ENCODE assay signal across 25 mouse cellular contexts in genomic region chr1:133212273-133212672, GRCm38 (mm10). TPM values are rescaled to one million over a fixed set of nuclear protein-coding genes. Genes with fewer than 3 reads are reported as not detected.
DNase-seq lines count a peak whose midpoint lies in the region; ATAC-seq and TF ChIP-seq lines count a peak whose summit lies in the region.
"Had no signal": no experiment of that assay in that cellular context is flagged by ENCODE, and none has a peak within 500 bp of the region (broad histone marks: within the 10 kb centered on the region; RNA-seq: fewer than 3 reads in every experiment).

No protein-coding gene starts in this region.

- peak; percentile 32 to 42 for DNase-seq in cerebellum, adult 2 months
- no peak for DNase-seq in cerebellum, postnatal 36 days
- DNase-seq in gastrocnemius, adult 2 months = peak; percentile 12
- DNase-seq in gastrocnemius, postnatal 36 days = no peak
- no peak for DNase-seq in midbrain, embryonic 10.5 days (ENCODE audit: low spot score)
- no peak for DNase-seq in limb, embryonic 10.5 days (ENCODE audit: low spot score)
- DNase-seq: adrenal gland, adult 8-10 months; embryo, embryonic 11 days; gastrocnemius, postnatal 25 days; heart, adult 18-20 months; heart, postnatal 10 days; kidney, adult 11 months; kidney, postnatal 14 days; layer of hippocampus, adult 9-11 months; lung, embryonic 14.5 days; lung, postnatal 14 days; right cerebral cortex, adult 18-20 months; right cerebral cortex, postnatal 4 days; thymus, postnatal 4 days had no signal

- H3K4me3 ChIP-seq in cerebellum, adult 2 months (replicated peaks; ENCODE audit: insufficient read depth, low read depth, low read length) = no peak overlapping the region
- H3K4me3 ChIP-seq in gastrocnemius, adult 2 months = no peak overlapping the region
- no peak overlapping the region for H3K4me3 ChIP-seq in midbrain, embryonic 10.5 days
- H3K4me3 ChIP-seq in midbrain, embryonic 16.5 days (ENCODE audit: low read depth, low read length) = no peak overlapping the region
- H3K4me3 ChIP-seq in limb, embryonic 10.5 days = no peak overlapping the region
- H3K4me3 ChIP-seq: embryonic facial prominence, embryonic 13.5 days; heart, embryonic 13.5 days; limb, embryonic 12.5 days; liver, embryonic 15.5 days had no signal

- TF ChIP-seq POLR2A in cerebellum, adult 2 months (IDR thresholded peaks at IDR 0.05; ENCODE audit: borderline replicate concordance, insufficient read depth, low read length) = no peak

- WGBS in cerebellum, adult 2 months = 58% methylated on average over 4 of the region's 4 CpGs
- WGBS in midbrain, embryonic 10.5 days = 77% methylated on average over 4 of the region's 4 CpGs
- WGBS in midbrain, embryonic 16.5 days = 63% methylated on average over 4 of the region's 4 CpGs
- 80% methylated on average over 4 of the region's 4 CpGs for WGBS in limb, embryonic 10.5 days

- no peaks in the 10 kb centered on the region for H3K9me3 ChIP-seq in midbrain, embryonic 10.5 days (replicated peaks)
- H3K9me3 ChIP-seq in midbrain, embryonic 16.5 days (replicated peaks; ENCODE audit: control insufficient read depth, low read length, poor library complexity, severe bottlenecking) = no peaks in the 10 kb centered on the region
- H3K9me3 ChIP-seq in limb, embryonic 10.5 days (replicated peaks) = no peaks in the 10 kb centered on the region
- H3K9me3 ChIP-seq: embryonic facial prominence, embryonic 13.5 days; G1E; heart, embryonic 13.5 days; limb, embryonic 12.5 days; liver, embryonic 15.5 days had no signal

- 0 out of 2 replicates have a peak, but pooled peaks cover 9% of the 10 kb centered on the region for H3K36me3 ChIP-seq in midbrain, embryonic 10.5 days
- no peaks in the 10 kb centered on the region for H3K36me3 ChIP-seq in midbrain, embryonic 16.5 days (ENCODE audit: control insufficient read depth, insufficient read depth, low read length)
- no peaks in the 10 kb centered on the region for H3K36me3 ChIP-seq in limb, embryonic 10.5 days
- H3K36me3 ChIP-seq: embryonic facial prominence, embryonic 13.5 days; G1E; heart, embryonic 13.5 days; limb, embryonic 12.5 days; liver, embryonic 15.5 days had no signal

- peaks cover 19% of the 10 kb centered on the region for H3K4me1 ChIP-seq in cerebellum, adult 2 months (ENCODE audit: control insufficient read depth, insufficient read depth, low read length)
- H3K4me1 ChIP-seq in midbrain, embryonic 10.5 days = peaks cover 88% of the 10 kb centered on the region
- peaks cover 42% of the 10 kb centered on the region for H3K4me1 ChIP-seq in midbrain, embryonic 16.5 days (ENCODE audit: control insufficient read depth, insufficient read depth, low read length)
- H3K4me1 ChIP-seq in limb, embryonic 10.5 days = peaks cover 66% of the 10 kb centered on the region
- H3K4me1 ChIP-seq: liver, embryonic 15.5 days had no signal

- intact Hi-C loops in gastrocnemius, adult 2 months (cut with DNase I) = no loop called here
- intact Hi-C loops in gastrocnemius, postnatal 36 days (cut with DNase I) = no loop called here

- H3K27me3 ChIP-seq in cerebellum, adult 2 months (ENCODE audit: control insufficient read depth, insufficient read depth, low read length) = no peaks in the 10 kb centered on the region
- H3K27me3 ChIP-seq in midbrain, embryonic 10.5 days (ENCODE audit: low read depth, poor library complexity, severe bottlenecking) = no peaks in the 10 kb centered on the region
- no peaks in the 10 kb centered on the region for H3K27me3 ChIP-seq in midbrain, embryonic 16.5 days (ENCODE audit: control insufficient read depth, insufficient read depth, low read depth, low read length)
- peaks cover 45% of the 10 kb centered on the region for H3K27me3 ChIP-seq in limb, embryonic 10.5 days (ENCODE audit: low read depth, poor library complexity, severe bottlenecking)
- H3K27me3 ChIP-seq: heart, embryonic 13.5 days had no signal

- no peak for TF ChIP-seq CTCF in cerebellum, adult 2 months (IDR thresholded peaks at IDR 0.05; ENCODE audit: borderline replicate concordance, insufficient read depth, low read depth, low read length)
- TF ChIP-seq CTCF in gastrocnemius, adult 2 months (IDR thresholded peaks at IDR 0.05) = no peak

- no peak for ATAC-seq in midbrain, embryonic 16.5 days

- no peak overlapping the region for H3K9ac ChIP-seq in midbrain, embryonic 16.5 days (ENCODE audit: low read depth, low read length)
- H3K9ac ChIP-seq: embryonic facial prominence, embryonic 13.5 days; heart, embryonic 13.5 days; limb, embryonic 12.5 days; liver, embryonic 15.5 days; lung, embryonic 14.5 days had no signal

- no peak overlapping the region for H3K27ac ChIP-seq in cerebellum, adult 2 months (ENCODE audit: insufficient read depth, low read length)
- H3K27ac ChIP-seq in gastrocnemius, adult 2 months = 0 out of 2 replicates have a peak overlapping the region, but pooled peaks have one; percentile 12
- H3K27ac ChIP-seq in midbrain, embryonic 10.5 days (replicated peaks) = peak overlapping the region; percentile 78
- no peak overlapping the region for H3K27ac ChIP-seq in midbrain, embryonic 16.5 days (ENCODE audit: low read length)
- H3K27ac ChIP-seq in limb, embryonic 10.5 days = peak overlapping the region; percentile 46; the same call in 1 of the 2 replicates
- H3K27ac ChIP-seq: embryonic facial prominence, embryonic 13.5 days; heart, embryonic 13.5 days; liver, embryonic 15.5 days had no signal

- no peak overlapping the region for H3K4me2 ChIP-seq in midbrain, embryonic 16.5 days (ENCODE audit: low read length)
- H3K4me2 ChIP-seq: embryonic facial prominence, embryonic 13.5 days; heart, embryonic 13.5 days; limb, embryonic 12.5 days; liver, embryonic 15.5 days; lung, embryonic 14.5 days had no signal

RNA-seq across cellular contexts. Expression of gene Plekha6, which starts 48.3 kb away (rescaled TPM):
- polyA plus RNA-seq in cerebellum, adult 2 months (2012; rRNA removed) = 73.7 and 77.2 TPM in 2 replicates
- total RNA-seq in gastrocnemius, adult 2 months (2021) = 10 to 100 TPM in 1 of 2 experiments, 1 to 10 TPM in 1; 7.4 to 12.5 TPM
- 10 to 100 TPM in 1 of 2 experiments, 1 to 10 TPM in 1; 6.7 to 11.5 TPM for total RNA-seq in gastrocnemius, postnatal 36 days (2021)
- polyA plus RNA-seq in midbrain, embryonic 10.5 days (2016; fragmentation: Nextera tagmentation; extraction: Ambion mirVana) = 12.5 and 15.7 TPM in 2 replicates
- 17.3 and 22.2 TPM in 2 replicates for polyA plus RNA-seq in midbrain, embryonic 16.5 days (2015; fragmentation: Nextera tagmentation; extraction: Ambion mirVana)
- polyA plus RNA-seq in limb, embryonic 10.5 days (2016; fragmentation: Nextera tagmentation; extraction: Ambion mirVana) = 1.4 and 2.3 TPM in 2 replicates

Comparison
In these comparisons a context has a peak if more than half of its experiments do, and no peak if none do; other contexts are left out.
1. DNase-seq: peak in cerebellum, adult 2 months (2 of 2) and gastrocnemius, adult 2 months (single experiment); none in cerebellum, postnatal 36 days (0 of 2), gastrocnemius, postnatal 36 days (0 of 2), midbrain, embryonic 10.5 days (single experiment) and limb, embryonic 10.5 days (single experiment).
2. H3K27ac ChIP-seq: peak in gastrocnemius, adult 2 months (single experiment), midbrain, embryonic 10.5 days (single experiment) and limb, embryonic 10.5 days (single experiment); none in cerebellum, adult 2 months (single experiment) and midbrain, embryonic 16.5 days (single experiment).